Mouse (Mus musculus): ENCODE data around the gene Spg11. TPM values are rescaled to one million over a fixed set of nuclear protein-coding genes. Genes with fewer than 3 reads are reported as not detected.

Gene Spg11
- polyA plus RNA-seq, 2 experiments: 8.7 to 11.4 TPM

- WGBS: 88% methylated on average over 2 of the region's 2 CpGs
- DNase-seq (ENCODE audit: low spot score): no peak
- Histone ChIP-seq H3K27me3 (ENCODE audit: control insufficient read depth, insufficient read depth, low read length) (no peaks in the 10 kb centered on the region), H3K4me1 (ENCODE audit: control insufficient read depth, insufficient read depth, low read length) (no peaks in the 10 kb centered on the region), H3K36me3 (ENCODE audit: control insufficient read depth, insufficient read depth, low read length) (no peaks in the 10 kb centered on the region), H3K4me3 (replicated peaks; ENCODE audit: low read length) (no peak overlapping the region), H3K9me3 (ENCODE audit: control insufficient read depth, low read length) (no peaks in the 10 kb centered on the region), H3K9ac (ENCODE audit: low read depth, low read length, severe bottlenecking) (no peak overlapping the region), H3K4me2 (replicated peaks; ENCODE audit: low read depth, low read length, severe bottlenecking) (no peak overlapping the region), H3K27ac (replicated peaks; ENCODE audit: low read depth, low read length) (no peak overlapping the region)
- no peak for TF ChIP-seq POLR2A (IDR thresholded peaks at IDR 0.05; ENCODE audit: borderline replicate concordance, extremely low read depth, insufficient read depth, insufficient read length)
- no peak for ATAC-seq (ENCODE audit: low FRiP score, low read depth)
Observed at GRCm38 (mm10) chr2:122132618-122133017, 14.4 kb upstream of the Spg11 start.

- H3K36me3 ChIP-seq (ENCODE audit: control insufficient read depth, insufficient read depth, low read length): no peaks in the 10 kb centered on the region
- DNase-seq (ENCODE audit: low spot score) (no peak), ATAC-seq (ENCODE audit: low FRiP score, low read depth) (no peak)
- 90% methylated on average over 2 of the region's 2 CpGs for WGBS
- TF ChIP-seq POLR2A (IDR thresholded peaks at IDR 0.05; ENCODE audit: borderline replicate concordance, extremely low read depth, insufficient read depth, insufficient read length): no peak
- H3K4me2 ChIP-seq (replicated peaks; ENCODE audit: low read depth, low read length, severe bottlenecking): no peak overlapping the region
- H3K4me3 ChIP-seq (replicated peaks; ENCODE audit: low read length): no peak overlapping the region
- H3K27ac ChIP-seq (replicated peaks; ENCODE audit: low read depth, low read length): no peak overlapping the region
- no peak overlapping the region for H3K9ac ChIP-seq (ENCODE audit: low read depth, low read length, severe bottlenecking)
- H3K27me3 ChIP-seq (ENCODE audit: control insufficient read depth, insufficient read depth, low read length): no peaks in the 10 kb centered on the region
- H3K9me3 ChIP-seq (ENCODE audit: control insufficient read depth, low read length): no peaks in the 10 kb centered on the region
- no peaks in the 10 kb centered on the region for H3K4me1 ChIP-seq (ENCODE audit: control insufficient read depth, insufficient read depth, low read length)
Observed at GRCm38 (mm10) chr2:122132078-122132477, 13.9 kb upstream of the Spg11 start.

GRCm38 (mm10) chr2:122127635-122128034 lies 9.4 kb upstream of the Spg11 start:
- TF ChIP-seq POLR2A (IDR thresholded peaks at IDR 0.05; ENCODE audit: borderline replicate concordance, extremely low read depth, insufficient read depth, insufficient read length): no peak
- H3K36me3 ChIP-seq (ENCODE audit: control insufficient read depth, insufficient read depth, low read length): no peaks in the 10 kb centered on the region
- WGBS: 89% methylated on average over 4 of the region's 4 CpGs
- H3K27me3 ChIP-seq (ENCODE audit: control insufficient read depth, insufficient read depth, low read length): no peaks in the 10 kb centered on the region
- no peak for ATAC-seq (ENCODE audit: low FRiP score, low read depth)
- H3K4me2 ChIP-seq (replicated peaks; ENCODE audit: low read depth, low read length, severe bottlenecking): no peak overlapping the region
- no peak overlapping the region for H3K9ac ChIP-seq (ENCODE audit: low read depth, low read length, severe bottlenecking)
- H3K4me1 ChIP-seq (ENCODE audit: control insufficient read depth, insufficient read depth, low read length): no peaks in the 10 kb centered on the region
- no peaks in the 10 kb centered on the region for H3K9me3 ChIP-seq (ENCODE audit: control insufficient read depth, low read length)
- H3K4me3 ChIP-seq (replicated peaks; ENCODE audit: low read length): no peak overlapping the region
- no peak overlapping the region for H3K27ac ChIP-seq (replicated peaks; ENCODE audit: low read depth, low read length)
- no peak for DNase-seq (ENCODE audit: low spot score)

- 49% methylated on average over 5 of the region's 5 CpGs for WGBS
- ATAC-seq (ENCODE audit: low FRiP score, low read depth): no peak
- H3K27me3 ChIP-seq (ENCODE audit: control insufficient read depth, insufficient read depth, low read length): no peaks in the 10 kb centered on the region
Observed at GRCm38 (mm10) chr2:122126765-122127347, 8.7 kb upstream of the Spg11 start.

GRCm38 (mm10) chr2:122125680-122126572 lies 7.7 kb upstream of the Spg11 start:
- no peaks in the 10 kb centered on the region for H3K4me1 ChIP-seq (ENCODE audit: control insufficient read depth, insufficient read depth, low read length)
- H3K4me2 ChIP-seq (replicated peaks; ENCODE audit: low read depth, low read length, severe bottlenecking): no peak overlapping the region
- ATAC-seq (ENCODE audit: low FRiP score, low read depth): no peak
- 47% methylated on average over 12 of the region's 12 CpGs for WGBS
- no peaks in the 10 kb centered on the region for H3K36me3 ChIP-seq (ENCODE audit: control insufficient read depth, insufficient read depth, low read length)
- no peaks in the 10 kb centered on the region for H3K27me3 ChIP-seq (ENCODE audit: control insufficient read depth, insufficient read depth, low read length)
- no peak for TF ChIP-seq POLR2A (IDR thresholded peaks at IDR 0.05; ENCODE audit: borderline replicate concordance, extremely low read depth, insufficient read depth, insufficient read length)
- DNase-seq (ENCODE audit: low spot score): no peak
- H3K27ac ChIP-seq (replicated peaks; ENCODE audit: low read depth, low read length): no peak overlapping the region
- H3K9me3 ChIP-seq (ENCODE audit: control insufficient read depth, low read length): no peaks in the 10 kb centered on the region
- no peak overlapping the region for H3K9ac ChIP-seq (ENCODE audit: low read depth, low read length, severe bottlenecking)
- H3K4me3 ChIP-seq (replicated peaks; ENCODE audit: low read length): no peak overlapping the region

More at GRCm38 (mm10) chr2:122126765-122127347, 8.7 kb upstream of the Spg11 start:
- H3K27ac ChIP-seq (replicated peaks; ENCODE audit: low read depth, low read length): no peak overlapping the region
- no peak overlapping the region for H3K4me3 ChIP-seq (replicated peaks; ENCODE audit: low read length)
- no peak overlapping the region for H3K4me2 ChIP-seq (replicated peaks; ENCODE audit: low read depth, low read length, severe bottlenecking)
- H3K36me3 ChIP-seq (ENCODE audit: control insufficient read depth, insufficient read depth, low read length): no peaks in the 10 kb centered on the region
- DNase-seq (ENCODE audit: low spot score): no peak
- no peaks in the 10 kb centered on the region for H3K9me3 ChIP-seq (ENCODE audit: control insufficient read depth, low read length)
- H3K9ac ChIP-seq (ENCODE audit: low read depth, low read length, severe bottlenecking): no peak overlapping the region
- no peak for TF ChIP-seq POLR2A (IDR thresholded peaks at IDR 0.05; ENCODE audit: borderline replicate concordance, extremely low read depth, insufficient read depth, insufficient read length)
- no peaks in the 10 kb centered on the region for H3K4me1 ChIP-seq (ENCODE audit: control insufficient read depth, insufficient read depth, low read length)
